Mouse (Mus musculus) heart, embryonic 16.5 days (tissue): Measurements from ENCODE around the gene Slc17a7. TPM values are rescaled to one million over a fixed set of nuclear protein-coding genes. Genes with fewer than 3 reads are reported as not detected.
A peak's percentile ranks its signal among the peaks of the same experiment; 100 is the strongest.

ENCODE experiments used
- ATAC-seq: fragments of 200-750 bp; cut with Nextera tagmentation; replicated peaks from 2 replicates; pipeline ENCODE4 v1.8.0; 2017; ENCODE audit warnings: moderate number of reproducible peaks; ENCODE audit not compliant: insufficient read depth, low FRiP score; ENCODE audit errors: extremely low read depth
- H3K27ac ChIP-seq: fragments of 300-500 bp; sonication (generic); 2 replicates; pipeline ENCODE4 v1.5.1; 2014; ENCODE audit warnings: mild to moderate bottlenecking, low read length, control low read depth, moderate library complexity
- H3K27me3 ChIP-seq: fragments of 300-500 bp; sonication (generic); 2 replicates; pipeline ENCODE4 v1.6.1; 2014; ENCODE audit warnings: low read length, mixed read lengths; ENCODE audit not compliant: control insufficient read depth, insufficient read depth
- H3K36me3 ChIP-seq: fragments of 300-500 bp; sonication (generic); 2 replicates; pipeline ENCODE4 v1.6.1; 2014; ENCODE audit not compliant: control insufficient read depth, insufficient read depth
- H3K4me1 ChIP-seq: fragments of 300-500 bp; sonication (generic); 2 replicates; pipeline ENCODE4 v1.6.1; 2014; ENCODE audit warnings: low read length, mixed read lengths; ENCODE audit not compliant: control insufficient read depth, insufficient read depth
- H3K4me2 ChIP-seq: fragments of 300-500 bp; sonication (generic); 2 replicates; pipeline ENCODE4 v1.6.1; 2014; ENCODE audit warnings: low read depth, mild to moderate bottlenecking, control low read depth, low read length
- H3K4me3 ChIP-seq: fragments of 300-500 bp; sonication (generic); 2 replicates; pipeline ENCODE4 v1.5.1; 2014; ENCODE audit warnings: mild to moderate bottlenecking, control low read depth, low read length
- H3K9ac ChIP-seq: fragments of 300-500 bp; sonication (generic); 2 replicates; pipeline ENCODE4 v1.6.1; 2014; ENCODE audit warnings: low read length, control low read depth
- H3K9me3 ChIP-seq: fragments of 300-500 bp; sonication (generic); replicated peaks from 2 replicates; pipeline ENCODE4 v1.6.1; 2016; ENCODE audit warnings: low read length; ENCODE audit not compliant: control insufficient read depth
- WGBS: fragments of 180-500 bp; shearing (Covaris S2); extraction: QIAGEN DNeasy Blood & Tissue Kit; methylation state at CpG from one replicate; pipeline ENCODE4 v1.1.7; 2014; 5-methylcytosine and 5-hydroxymethylcytosine counted together
- microRNA counts: library from miRNA; unstranded; fragments of <30 nt; microRNA quantifications from one replicate; lab custom pipeline; 2016
- microRNA-seq: library from miRNA; unstranded; fragments of <30 nt; microRNA quantifications from one replicate; pipeline ENCODE4, GENCODE M21; 2017
- polyA plus RNA-seq: library from polyadenylated mRNA; unstranded; fragments of >200 nt; fragmentation: Nextera tagmentation; extraction: Ambion mirVana; gene quantifications from 2 replicates; pipeline ENCODE4 v1.2.1, GENCODE M21; 2015

Slc17a7 gene
- polyA plus RNA-seq, 1 experiment from 2014 or later: 4.7 TPM

GRCm38 (mm10) chr7:45213708-45214107, 50.0 kb downstream of the Slc17a7 start:
- Histone ChIP-seq H3K4me3 (no peak overlapping the region), H3K27me3 (peaks cover 19% of the 10 kb centered on the region), H3K27ac (no peak overlapping the region), H3K9ac (no peak overlapping the region), H3K4me2 (no peak overlapping the region), H3K9me3 (no peaks in the 10 kb centered on the region), H3K4me1 (peaks cover 23% of the 10 kb centered on the region), H3K36me3 (peaks cover 9% of the 10 kb centered on the region; the same call in 1 of the 2 replicates)
- WGBS: 81% methylated on average over 5 of the region's 5 CpGs
- no peak for ATAC-seq

GRCm38 (mm10) chr7:45215673-45216441, 52.1 kb downstream of the Slc17a7 start, which contains the start of gene Tead2:
TSS of gene Tead2 (plus strand) at chr7:45215753.
- Histone ChIP-seq H3K36me3 (peaks cover 22% of the 10 kb centered on the region), H3K27me3 (peaks cover 11% of the 10 kb centered on the region), H3K27ac (peak within 1 kb of the TSS; percentile 85), H3K9me3 (no peaks in the 10 kb centered on the region), H3K4me1 (peaks cover 25% of the 10 kb centered on the region), H3K9ac (peak within 1 kb of the TSS; percentile 97), H3K4me2 (peak within 1 kb of the TSS; percentile 91), H3K4me3 (peak within 1 kb of the TSS; percentile 90)
- WGBS: under 1% methylated on average over 55 of the region's 55 CpGs
- ATAC-seq: peak; percentile 73

- Histone ChIP-seq H3K36me3 (peaks cover 27% of the 10 kb centered on the region), H3K4me2 (peak overlapping the region; percentile 91), H3K4me3 (peak overlapping the region; percentile 90), H3K27ac (peak overlapping the region; percentile 85), H3K9me3 (no peaks in the 10 kb centered on the region), H3K4me1 (peaks cover 23% of the 10 kb centered on the region), H3K27me3 (peaks cover 4% of the 10 kb centered on the region), H3K9ac (peak overlapping the region; percentile 97)
- WGBS: 1% methylated on average over 13 of the region's 13 CpGs
- ATAC-seq: peak; percentile 86
Observed at GRCm38 (mm10) chr7:45216442-45217183, 52.9 kb downstream of the Slc17a7 start.

- Histone ChIP-seq H3K27ac (no peak overlapping the region), H3K4me2 (no peak overlapping the region), H3K36me3 (peaks cover 64% of the 10 kb centered on the region), H3K27me3 (no peaks in the 10 kb centered on the region), H3K9me3 (no peaks in the 10 kb centered on the region), H3K4me1 (peaks cover 15% of the 10 kb centered on the region), H3K9ac (no peak overlapping the region), H3K4me3 (no peak overlapping the region)
- no peak for ATAC-seq
- 81% methylated on average over 2 of the region's 2 CpGs for WGBS
Observed at GRCm38 (mm10) chr7:45221680-45222079, 57.9 kb downstream of the Slc17a7 start.

GRCm38 (mm10) chr7:45224826-45225225, 61.1 kb downstream of the Slc17a7 start:
- Histone ChIP-seq H3K9me3 (no peaks in the 10 kb centered on the region), H3K27ac (no peak overlapping the region), H3K4me2 (no peak overlapping the region), H3K9ac (no peak overlapping the region), H3K4me1 (no peaks in the 10 kb centered on the region), H3K36me3 (peaks cover 77% of the 10 kb centered on the region), H3K27me3 (no peaks in the 10 kb centered on the region), H3K4me3 (no peak overlapping the region)
- 88% methylated on average over 7 of the region's 7 CpGs for WGBS
- ATAC-seq: no peak

MicroRNAs encoded within 50 kb of the gene (microRNA counts, 519-probe panel; counts per million panel counts)
- microRNA mmu-miR-150 (lab: Ali Mortazavi, UCI): 2,572 counts per million, percentile 63 among the panel's probes with 10 or more counts

Small RNAs within 50 kb of the gene (microRNA-seq; reads per million reads assigned to microRNA genes)
- gene Mir150 (29.8 reads per million, percentile 39 among the genes with 10 or more reads in this experiment), gene Mir5121 (10.2 reads per million, percentile 27 among the genes with 10 or more reads in this experiment), gene Mir7055 (not detected)

Other genes starting within 250 kb of the Slc17a7 start
- 51.8 and 52.0 TPM in 2 replicates for gene Ap2a1, start 234.5 kb upstream of the Slc17a7 start, polyA plus RNA-seq
- 0.12 and 0.40 TPM in 2 replicates for gene Tsks, start 220.7 kb upstream of the Slc17a7 start, polyA plus RNA-seq
- gene Cpt1c, start 189.1 kb upstream of the Slc17a7 start, polyA plus RNA-seq: 7.6 and 8.9 TPM in 2 replicates
- 355 and 387 TPM in 2 replicates for gene Prmt1, start 177.4 kb upstream of the Slc17a7 start, polyA plus RNA-seq
- gene Irf3, start 166.3 kb upstream of the Slc17a7 start, polyA plus RNA-seq: 71.4 and 73.6 TPM in 2 replicates
- gene Bcl2l12, start 165.2 kb upstream of the Slc17a7 start, polyA plus RNA-seq: 32.2 and 33.3 TPM in 2 replicates
- 22.7 and 26.4 TPM in 2 replicates for gene Scaf1, start 147.6 kb upstream of the Slc17a7 start, polyA plus RNA-seq
- gene Rras, start 146.0 kb upstream of the Slc17a7 start, polyA plus RNA-seq: 74.8 and 85.0 TPM in 2 replicates
- gene Prr12, start 111.1 kb upstream of the Slc17a7 start, polyA plus RNA-seq: 5.6 and 7.3 TPM in 2 replicates
- 53.8 and 55.9 TPM in 2 replicates for gene Nosip, start 101.5 kb upstream of the Slc17a7 start, polyA plus RNA-seq
- 12.9 and 16.6 TPM in 2 replicates for gene Prrg2, start 101.3 kb upstream of the Slc17a7 start, polyA plus RNA-seq
- gene Rcn3, start 71.7 kb upstream of the Slc17a7 start, polyA plus RNA-seq: 207 and 214 TPM in 2 replicates
- gene Fcgrt, start 60.1 kb upstream of the Slc17a7 start, polyA plus RNA-seq: 56.8 and 58.2 TPM in 2 replicates
- 809 and 812 TPM in 2 replicates for gene Rps11, start 39.5 kb upstream of the Slc17a7 start, polyA plus RNA-seq
- 684 and 727 TPM in 2 replicates for gene Rpl13a, start 35.2 kb upstream of the Slc17a7 start, polyA plus RNA-seq
- gene Gm45713, start 27.7 kb upstream of the Slc17a7 start, polyA plus RNA-seq: 0.34 TPM in 1 of 2 replicates, not detected in the other
- gene Flt3l, start 27.5 kb upstream of the Slc17a7 start, polyA plus RNA-seq: 2.3 and 2.8 TPM in 2 replicates
- 76.8 and 82.5 TPM in 2 replicates for gene Pih1d1, start 9.6 kb upstream of the Slc17a7 start, polyA plus RNA-seq
- gene Aldh16a1, start 9.4 kb upstream of the Slc17a7 start, polyA plus RNA-seq: 33.9 and 38.2 TPM in 2 replicates
- gene Gfy, start 15.6 kb downstream of the Slc17a7 start, polyA plus RNA-seq: not detected in 2 replicates
- 0.42 TPM in 1 of 2 replicates, not detected in the other for gene Pth2, start 17.0 kb downstream of the Slc17a7 start, polyA plus RNA-seq
- 0.58 and 0.75 TPM in 2 replicates for gene Ccdc155, start 40.9 kb downstream of the Slc17a7 start, polyA plus RNA-seq
- 1.2 and 1.4 TPM in 2 replicates for gene Dkkl1, start 48.2 kb downstream of the Slc17a7 start, polyA plus RNA-seq
- 88.0 and 92.4 TPM in 2 replicates for gene Tead2, start 51.8 kb downstream of the Slc17a7 start, polyA plus RNA-seq
- gene Cd37, start 75.2 kb downstream of the Slc17a7 start, polyA plus RNA-seq: 5.0 and 9.2 TPM in 2 replicates
- 0.09 TPM in 1 of 2 replicates, not detected in the other for gene Slc6a16, start 77.1 kb downstream of the Slc17a7 start, polyA plus RNA-seq
- not detected in 2 replicates for gene Slc6a21, start 113.6 kb downstream of the Slc17a7 start, polyA plus RNA-seq
- 12.4 and 18.0 TPM in 2 replicates for gene Trpm4, start 169.8 kb downstream of the Slc17a7 start, polyA plus RNA-seq
- gene Hrc, start 171.3 kb downstream of the Slc17a7 start, polyA plus RNA-seq: 26.6 and 28.7 TPM in 2 replicates
- 1.5 TPM in 2 replicates for gene Ppfia3, start 203.1 kb downstream of the Slc17a7 start, polyA plus RNA-seq
- gene Lin7b, start 206.6 kb downstream of the Slc17a7 start, polyA plus RNA-seq: 0.81 and 0.91 TPM in 2 replicates
- gene Snrnp70, start 231.8 kb downstream of the Slc17a7 start, polyA plus RNA-seq: 145 and 161 TPM in 2 replicates
- gene Kcna7, start 241.7 kb downstream of the Slc17a7 start, polyA plus RNA-seq: 0.25 and 0.27 TPM in 2 replicates
- 0.91 and 1.1 TPM in 2 replicates for gene Ntf5, start 249.7 kb downstream of the Slc17a7 start, polyA plus RNA-seq